ENCODE assay signal across 11 mouse cellular contexts in the genomic region with DNA sequence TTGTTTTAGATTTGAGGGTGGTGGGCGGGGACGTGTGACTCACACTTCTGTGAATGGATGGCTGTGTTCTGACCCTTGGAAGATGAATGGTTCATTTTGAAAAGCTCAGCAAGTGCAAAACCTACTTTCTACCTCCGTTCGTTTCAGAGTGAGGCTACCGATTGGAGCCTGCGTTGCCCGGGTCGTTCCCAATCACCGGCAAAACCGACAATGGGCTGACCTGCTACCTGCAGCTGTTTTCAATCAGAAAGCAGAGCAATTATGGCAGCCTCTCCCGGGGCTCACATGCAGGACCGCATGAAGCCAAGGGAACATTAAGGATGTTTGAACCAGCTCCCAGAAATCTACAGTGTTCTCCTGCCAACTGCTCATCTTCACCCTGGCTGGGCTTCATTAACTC.
DNase-seq lines count a peak whose midpoint lies in the region; ATAC-seq and TF ChIP-seq lines count a peak whose summit lies in the region.
"Had no signal": no experiment of that assay in that cellular context is flagged by ENCODE, and none has a peak within 500 bp of the region (broad histone marks: within the 10 kb centered on the region; RNA-seq: fewer than 3 reads in every experiment).

No protein-coding gene starts in this region.

- H3K36me3 ChIP-seq in limb, embryonic 11.5 days (ENCODE audit: control insufficient read depth, insufficient read depth, low read length), result no peaks in the 10 kb centered on the region
- H3K36me3 ChIP-seq: midbrain, embryonic 12.5 days had no signal

- peak overlapping the region; percentile 72 for H3K27ac ChIP-seq in left cerebral cortex, adult 2 months
- H3K27ac ChIP-seq in limb, embryonic 11.5 days (replicated peaks; ENCODE audit: low read depth, low read length), result no peak overlapping the region
- H3K27ac ChIP-seq: midbrain, embryonic 12.5 days had no signal

- no peak for ATAC-seq in limb, embryonic 11.5 days (ENCODE audit: insufficient number of reproducible peaks, low FRiP score, low TSS enrichment, low read depth)
- ATAC-seq: forebrain, embryonic 14.5 days had no signal

- no peak for DNase-seq in left cerebral cortex, adult 2 months (ENCODE audit: extremely low spot score in 1 of 2, low spot score in 2 of 2)
- DNase-seq in left cerebral cortex, postnatal 36 days (ENCODE audit: low spot score in 2 of 2), result no peak
- DNase-seq in Muller cell, postnatal 12 days (ENCODE audit: inconsistent ontology term), result peak; percentile 86
- DNase-seq in brain, embryonic 14.5 days (ENCODE audit: low read depth), result peak; percentile 42
- peak; percentile 72 for DNase-seq in limb, embryonic 11.5 days (ENCODE audit: low spot score)
- no peak for DNase-seq in B cell, adult 2 months
- DNase-seq in adrenal gland, adult 2 months, result no peak
- DNase-seq: cerebellum, postnatal 25 days; heart, adult 18-20 months had no signal

- no peaks in the 10 kb centered on the region for H3K4me1 ChIP-seq in limb, embryonic 11.5 days (ENCODE audit: control insufficient read depth, insufficient read depth, low read length)
- H3K4me1 ChIP-seq: midbrain, embryonic 12.5 days had no signal

- H3K9me3 ChIP-seq in limb, embryonic 11.5 days (ENCODE audit: control insufficient read depth, low read length), result no peaks in the 10 kb centered on the region
- H3K9me3 ChIP-seq: midbrain, embryonic 12.5 days had no signal

- no peaks in the 10 kb centered on the region for H3K27me3 ChIP-seq in limb, embryonic 11.5 days (ENCODE audit: control insufficient read depth, insufficient read depth, low read length)
- H3K27me3 ChIP-seq: midbrain, embryonic 12.5 days had no signal

- 24% methylated on average over 12 of the region's 12 CpGs for WGBS in limb, embryonic 11.5 days

- no peak for TF ChIP-seq POLR2A in brain, embryonic 14.5 days (IDR thresholded peaks at IDR 0.05; ENCODE audit: borderline replicate concordance, extremely low read depth, insufficient read depth, insufficient read length, poor library complexity, severe bottlenecking)

- TF ChIP-seq CTCF in left cerebral cortex, adult 2 months (IDR thresholded peaks at IDR 0.05), result no peak
- no peak for TF ChIP-seq CTCF in brain, embryonic 14.5 days (IDR thresholded peaks at IDR 0.05; ENCODE audit: borderline replicate concordance, extremely low read depth, insufficient read depth, insufficient read length)

- intact Hi-C loops in left cerebral cortex, adult 2 months (cut with DNase I), result no loop called here
- intact Hi-C loops in left cerebral cortex, postnatal 36 days (cut with DNase I), result no loop called here

- H3K9ac ChIP-seq in limb, embryonic 11.5 days (ENCODE audit: low read length), result no peak overlapping the region
- H3K9ac ChIP-seq: midbrain, embryonic 12.5 days had no signal

- peak overlapping the region; percentile 20; the same call in 1 of the 2 replicates for H3K4me2 ChIP-seq in limb, embryonic 11.5 days (ENCODE audit: low read depth, severe bottlenecking)
- H3K4me2 ChIP-seq: midbrain, embryonic 12.5 days had no signal

- no peak overlapping the region for H3K4me3 ChIP-seq in left cerebral cortex, adult 2 months
- H3K4me3 ChIP-seq in limb, embryonic 11.5 days (ENCODE audit: low read depth, low read length), result no peak overlapping the region
- H3K4me3 ChIP-seq: midbrain, embryonic 12.5 days had no signal

Comparison
In these comparisons a context has a peak if more than half of its experiments do, and no peak if none do; other contexts are left out.
1. DNase-seq: peak in Muller cell, postnatal 12 days (single experiment), brain, embryonic 14.5 days (single experiment) and limb, embryonic 11.5 days (single experiment); none in left cerebral cortex, adult 2 months (0 of 2), left cerebral cortex, postnatal 36 days (0 of 2), B cell, adult 2 months (0 of 2) and adrenal gland, adult 2 months (single experiment).